Mouse (Mus musculus) embryonic fibroblast, embryonic 13.5 days (primary cell): ENCODE data around the gene Ptprr.

Experiments
- CTCF ChIP-seq: IDR thresholded peaks from 2 replicates; pipeline ENCODE4 v1.5.1; 2011; ENCODE audit warnings: mild to moderate bottlenecking, control low read depth, low read length, moderate library complexity, borderline replicate concordance; ENCODE audit not compliant: insufficient read depth
- POLR2A ChIP-seq: IDR thresholded peaks from 2 replicates; pipeline ENCODE4 v1.6.1; 2011; ENCODE audit warnings: low read depth, mild to moderate bottlenecking, control low read depth, low read length, moderate library complexity

GRCm38 (mm10) chr10:116207987-116208726 lies 190.1 kb downstream of the Ptprr start:
- TF ChIP-seq POLR2A, result no peak
- TF ChIP-seq CTCF, result peak; percentile 66; the same call in 1 of the 2 replicates
